Mouse (Mus musculus) olfactory bulb, adult 2 months (tissue): ENCODE results near the gene Nek10. TPM values are rescaled to one million over a fixed set of nuclear protein-coding genes. Genes with fewer than 3 reads are reported as not detected.
"Not testable (repeated sequence)": the region's sequence is repeated elsewhere in the genome, so short reads cannot be mapped to it uniquely, and the experiment has no call there.

ENCODE experiments used
- H3K27ac ChIP-seq: fragments of 200-500 bp; 2 replicates; pipeline ENCODE4 v1.5.1; 2012; ENCODE audit warnings: low read depth, low read length; ENCODE audit not compliant: insufficient read depth
- H3K4me1 ChIP-seq: fragments of 200-500 bp; 2 replicates; pipeline ENCODE4 v1.6.1; 2012; ENCODE audit warnings: low read length; ENCODE audit not compliant: control insufficient read depth, insufficient read depth
- H3K4me3 ChIP-seq: fragments of 200-500 bp; 2 replicates; pipeline ENCODE4 v1.5.1; 2012; ENCODE audit warnings: mild to moderate bottlenecking, low read depth, low read length, moderate library complexity; ENCODE audit not compliant: insufficient read depth
- CTCF ChIP-seq: fragments of 200-500 bp; IDR thresholded peaks from 2 replicates; pipeline ENCODE4 v1.5.1; 2012; ENCODE audit warnings: low read depth, mild to moderate bottlenecking, low read length, moderate library complexity; ENCODE audit not compliant: insufficient read depth
- POLR2A ChIP-seq: fragments of 200-500 bp; IDR thresholded peaks from 2 replicates; pipeline ENCODE4 v1.6.1; 2012; ENCODE audit warnings: mild to moderate bottlenecking, low read depth, low read length, moderate library complexity; ENCODE audit not compliant: insufficient read depth
- WGBS: fragments of 180-500 bp; shearing (Covaris S2); methylation state at CpG from one replicate; pipeline ENCODE4 v1.1.7; 2018; 5-methylcytosine and 5-hydroxymethylcytosine counted together
- polyA plus RNA-seq: library from polyadenylated mRNA; stranded (reverse); fragments of >200 nt; gene quantifications from 2 replicates; pipeline ENCODE4 v1.2.4, GENCODE M21; 2012; ENCODE audit warnings: low replicate concordance; ENCODE audit not compliant: missing spikeins, insufficient read depth, insufficient read length

Nek10 gene
- polyA plus RNA-seq, 1 experiment, result not detected

- TF ChIP-seq CTCF (no peak), POLR2A (no peak)
- peaks cover 2% of the 10 kb centered on the region for H3K4me1 ChIP-seq
- peak overlapping the region; percentile 83 for H3K27ac ChIP-seq
- WGBS, result 41% methylated on average over 2 of the region's 2 CpGs
- no peak overlapping the region for H3K4me3 ChIP-seq
Observed at GRCm38 (mm10) chr14:14960441-14960988, 157.3 kb downstream of the Nek10 start.

GRCm38 (mm10) chr14:14970633-14971032, 167.4 kb downstream of the Nek10 start:
- 86% methylated on average over 2 of the region's 2 CpGs for WGBS
- no peak for TF ChIP-seq CTCF
- TF ChIP-seq POLR2A, result no peak
- no peak overlapping the region for H3K4me3 ChIP-seq
- no peak overlapping the region for H3K27ac ChIP-seq
- H3K4me1 ChIP-seq, result no peaks in the 10 kb centered on the region

- 60% methylated on average over 4 of the region's 4 CpGs for WGBS
- no peak overlapping the region for H3K4me3 ChIP-seq
- H3K27ac ChIP-seq, result no peak overlapping the region
- H3K4me1 ChIP-seq, result no peaks in the 10 kb centered on the region
- TF ChIP-seq POLR2A (no peak), CTCF (no peak)
Observed at GRCm38 (mm10) chr14:14971056-14971455, 167.8 kb downstream of the Nek10 start.

DNA sequence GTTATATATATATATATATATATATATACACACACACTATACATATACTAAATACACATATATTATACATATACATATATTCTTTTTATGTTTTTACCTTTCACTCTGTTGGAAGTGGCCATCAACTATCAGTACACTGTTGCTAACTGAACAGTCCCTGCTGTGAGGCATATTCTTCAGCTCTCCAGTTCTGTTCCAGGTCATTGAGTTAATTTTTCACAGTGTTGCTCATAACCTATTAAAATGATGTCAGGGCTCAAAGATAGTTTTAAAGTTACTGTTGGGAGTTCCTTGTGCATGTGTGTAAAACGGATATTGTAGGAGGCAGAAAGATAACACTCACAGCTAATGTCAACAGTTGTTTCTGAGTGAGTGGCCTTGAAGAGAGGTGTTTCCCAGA, 170.9 kb downstream of the Nek10 start:
- TF ChIP-seq CTCF (no peak), POLR2A (no peak)
- WGBS, result 83% methylated on average over 1 of the region's 1 CpGs
- H3K4me1 ChIP-seq, result no peaks in the 10 kb centered on the region

DNA sequence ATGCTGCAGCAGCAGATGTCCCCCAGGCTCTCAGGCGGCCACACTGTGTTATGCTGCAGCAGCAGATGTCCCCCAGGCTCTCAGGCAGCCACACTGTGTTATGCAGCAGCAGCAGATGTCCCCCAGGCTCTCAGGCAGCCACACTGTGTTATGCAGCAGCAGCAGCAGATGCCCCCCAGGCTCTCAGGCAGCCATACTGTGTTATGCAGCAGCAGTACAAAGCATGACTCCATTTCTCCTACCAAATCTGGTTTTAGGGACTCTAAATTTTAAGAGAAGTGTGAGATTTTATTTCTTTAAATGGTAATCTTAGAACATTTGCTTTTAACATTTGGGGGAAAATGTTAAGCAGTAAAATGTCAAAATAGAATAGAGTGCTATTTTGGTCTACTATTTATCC, 180.9 kb downstream of the Nek10 start:
- not testable (repeated sequence) for H3K27ac ChIP-seq, H3K4me3 ChIP-seq, H3K4me1 ChIP-seq
- 56% methylated on average over 1 of the region's 1 CpGs for WGBS

More for the DNA sequence above, 170.9 kb downstream of the Nek10 start:
- Histone ChIP-seq H3K27ac (no peak overlapping the region), H3K4me3 (no peak overlapping the region)

DNA sequence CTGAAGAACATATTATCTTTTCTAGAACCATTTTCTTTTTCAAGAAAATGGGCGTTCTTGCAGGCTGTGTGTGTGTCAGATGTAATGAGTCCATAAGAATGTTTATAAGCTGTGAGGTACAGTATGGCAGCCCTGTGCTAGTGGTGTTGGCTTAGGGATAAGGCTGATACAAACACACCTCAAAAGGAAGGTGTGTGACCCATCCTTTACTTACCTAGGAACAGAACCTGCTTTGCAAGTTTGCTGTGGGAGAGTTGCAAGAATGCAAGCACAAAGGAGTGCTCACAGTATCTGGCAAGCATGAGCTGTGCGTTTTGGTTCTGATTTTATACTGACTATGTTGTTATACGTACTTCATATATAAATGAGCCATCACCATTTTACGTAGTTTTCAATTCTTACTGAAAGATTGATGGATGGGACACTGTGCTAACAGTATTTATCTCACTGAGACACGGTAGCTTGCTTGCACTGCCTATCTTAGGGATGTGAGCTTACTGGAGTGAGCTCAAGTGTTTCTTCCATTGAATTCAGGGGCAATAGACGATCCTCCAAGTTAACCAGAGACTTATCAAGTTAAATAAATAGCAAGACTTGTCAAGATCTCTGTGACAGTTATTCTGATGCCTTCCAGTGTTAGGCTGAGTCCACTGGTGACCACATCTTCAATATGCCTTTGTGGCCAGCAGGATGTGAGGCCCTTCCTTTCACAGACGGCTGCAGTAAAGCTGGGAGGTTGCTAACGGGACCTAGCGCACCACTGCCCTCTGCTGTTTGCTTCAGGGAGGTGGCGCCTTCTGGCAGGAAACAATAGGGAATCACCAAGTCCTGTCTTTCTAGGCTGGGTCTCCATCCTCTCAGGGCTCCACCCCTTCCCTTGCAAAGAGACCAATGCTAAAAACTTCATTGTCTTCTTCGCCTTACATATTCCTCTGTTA, 181.8 kb downstream of the Nek10 start:
- no peaks in the 10 kb centered on the region for H3K4me1 ChIP-seq
- no peak for TF ChIP-seq POLR2A
- TF ChIP-seq CTCF, result peak; percentile 73
- 48% methylated on average over 11 of the region's 11 CpGs for WGBS
- H3K27ac ChIP-seq, result no peak overlapping the region
- H3K4me3 ChIP-seq, result no peak overlapping the region

DNA sequence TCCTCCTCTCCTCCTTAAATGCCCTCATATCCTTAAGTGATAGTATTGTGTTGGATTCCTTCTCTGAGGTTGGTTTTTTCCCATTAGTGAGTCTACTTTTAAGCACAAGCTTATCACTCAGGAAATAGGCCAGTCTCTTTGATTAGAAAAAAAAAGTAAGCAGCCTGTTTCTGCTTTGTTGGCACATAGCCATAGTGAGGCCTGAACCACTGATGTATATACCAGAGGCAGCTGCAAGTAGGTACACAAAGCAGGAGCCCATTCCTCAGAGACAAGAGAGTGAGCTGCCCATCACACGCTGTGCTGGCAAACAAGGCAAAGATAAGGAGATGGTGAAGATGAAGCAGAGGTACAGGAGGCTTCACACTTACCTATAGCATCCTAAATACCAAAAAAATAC, 184.2 kb downstream of the Nek10 start:
- no peak overlapping the region for H3K27ac ChIP-seq
- no peaks in the 10 kb centered on the region for H3K4me1 ChIP-seq
- WGBS, result 88% methylated on average over 1 of the region's 1 CpGs
- no peak for TF ChIP-seq POLR2A
- no peak overlapping the region for H3K4me3 ChIP-seq

DNA sequence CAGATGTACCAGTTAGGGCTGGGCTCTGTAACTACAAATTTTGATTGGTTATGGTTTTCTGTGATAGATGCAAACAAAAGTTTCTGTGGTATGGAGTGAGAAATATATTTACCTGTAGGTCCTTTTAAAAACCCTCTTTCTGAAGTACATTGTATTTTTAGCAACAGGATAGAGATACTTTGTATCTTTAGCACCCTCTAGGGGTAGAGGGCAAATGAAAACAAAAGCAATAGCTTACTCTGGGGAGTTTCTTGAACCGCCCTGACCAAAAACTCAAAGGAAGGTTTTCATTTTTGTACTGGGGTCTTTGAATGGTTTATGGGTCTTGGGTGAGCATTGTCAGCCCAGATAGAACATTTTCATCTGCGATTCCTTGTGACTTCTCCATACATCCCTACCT, 188.4 kb downstream of the Nek10 start:
- no peaks in the 10 kb centered on the region for H3K4me1 ChIP-seq
- TF ChIP-seq POLR2A (no peak), CTCF (no peak)
- no peak overlapping the region for H3K4me3 ChIP-seq
- 86% methylated on average over 2 of the region's 2 CpGs for WGBS
- H3K27ac ChIP-seq, result no peak overlapping the region

- 70% methylated on average over 4 of the region's 4 CpGs for WGBS
- TF ChIP-seq POLR2A, result no peak
- TF ChIP-seq CTCF, result no peak
- no peak overlapping the region for H3K27ac ChIP-seq
- no peak overlapping the region for H3K4me3 ChIP-seq
- no peaks in the 10 kb centered on the region for H3K4me1 ChIP-seq
Observed at GRCm38 (mm10) chr14:15011408-15011807, 208.2 kb downstream of the Nek10 start.
